Mouse (Mus musculus): ENCODE results near the gene Cltrn.

DNA sequence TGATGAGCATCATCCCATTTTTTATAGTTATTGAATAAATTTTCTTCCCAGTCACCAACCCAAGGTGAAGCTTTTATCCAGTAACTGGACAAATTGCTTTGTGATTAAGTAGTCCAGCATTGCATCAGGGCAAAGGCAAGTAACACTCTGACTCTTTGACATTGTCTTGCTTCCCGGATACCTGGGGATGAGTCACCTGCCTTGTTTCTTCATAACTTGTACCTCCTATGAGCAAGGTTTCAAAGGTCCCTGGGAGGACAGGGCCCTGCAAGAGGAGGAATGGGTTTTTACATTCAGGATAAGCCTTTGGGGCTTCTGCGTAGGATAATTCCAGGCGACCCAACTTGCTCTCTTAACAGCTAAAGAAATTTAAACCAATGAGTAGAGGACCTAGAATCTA lies 35.3 kb downstream of the Cltrn start:
- TF ChIP-seq CTCF (IDR thresholded peaks at IDR 0.05 in 2 of 3, conservative IDR thresholded peaks at IDR 0.05 in 1 of 3; ENCODE audit: control insufficient read depth in 1 of 3, insufficient read depth in 1 of 3, low read depth in 2 of 3, low read length in 3 of 3, poor library complexity in 1 of 3, severe bottlenecking in 1 of 3) (no peak), TAL1 (IDR thresholded peaks at IDR 0.05; ENCODE audit: low read length) (no peak), RCOR1 (IDR thresholded peaks at IDR 0.05; ENCODE audit: low read depth, low read length) (no peak), EP300 (IDR thresholded peaks at IDR 0.05; ENCODE audit: low read depth in 1 of 2, low read length in 2 of 2) (no peak), POLR2A (IDR thresholded peaks at IDR 0.05; ENCODE audit: control insufficient read depth in 1 of 2, insufficient read depth in 1 of 2, low read depth in 1 of 2, low read length in 2 of 2, poor library complexity in 1 of 2) (no peak), NRF1 (IDR thresholded peaks at IDR 0.05; ENCODE audit: insufficient read depth, low read depth, low read length, poor library complexity, severe bottlenecking) (no peak), CHD1 (IDR thresholded peaks at IDR 0.05; ENCODE audit: low read depth, low read length) (no peak), ZNF384 (IDR thresholded peaks at IDR 0.05; ENCODE audit: low read depth, low read length) (no peak), RAD21 (IDR thresholded peaks at IDR 0.05; ENCODE audit: low read depth, low read length) (no peak), MXI1 (IDR thresholded peaks at IDR 0.05; ENCODE audit: low read depth, low read length) (no peak)
